Mouse (Mus musculus) embryo, embryonic 9.5 days (tissue): ENCODE data around the gene Tfrc.
A peak's percentile ranks its signal among the peaks of the same experiment; 100 is the strongest.
"Not testable (repeated sequence)": the region's sequence is repeated elsewhere in the genome, so short reads cannot be mapped to it uniquely, and the experiment has no call there.

ENCODE experiments used
- DNase-seq: peaks from one replicate; pipeline ENCODE4 v3.0.0-alpha.2; 2017; ENCODE audit errors: extremely low spot score

The Tfrc gene

DNA sequence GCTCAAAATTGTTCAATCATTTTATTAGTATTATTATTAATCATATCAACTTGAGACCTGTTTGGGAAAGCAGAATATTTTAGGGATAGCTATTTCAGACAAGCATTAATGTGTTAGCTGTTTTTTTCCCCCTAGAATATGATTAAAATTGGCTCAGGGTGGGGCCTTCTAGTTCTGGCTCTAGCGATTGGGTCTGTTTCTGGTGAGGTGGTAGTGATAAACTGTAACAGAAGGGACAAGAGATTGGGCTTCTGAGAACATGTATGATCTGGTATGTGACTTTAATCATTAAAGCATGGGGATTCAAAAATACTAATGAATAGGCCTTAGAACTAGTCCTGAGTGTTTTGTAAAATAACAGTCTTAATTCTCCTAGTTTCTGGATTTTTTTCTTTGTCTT lies 3.3 kb downstream of the Tfrc start:
- DNase-seq, result no peak

GRCm38 (mm10) chr16:32613269-32613834 lies 4.6 kb downstream of the Tfrc start:
- DNase-seq, result no peak

- DNase-seq, result no peak
These were observed 5.3 kb downstream of the Tfrc start for GRCm38 (mm10) chr16:32614047-32614446.

DNA sequence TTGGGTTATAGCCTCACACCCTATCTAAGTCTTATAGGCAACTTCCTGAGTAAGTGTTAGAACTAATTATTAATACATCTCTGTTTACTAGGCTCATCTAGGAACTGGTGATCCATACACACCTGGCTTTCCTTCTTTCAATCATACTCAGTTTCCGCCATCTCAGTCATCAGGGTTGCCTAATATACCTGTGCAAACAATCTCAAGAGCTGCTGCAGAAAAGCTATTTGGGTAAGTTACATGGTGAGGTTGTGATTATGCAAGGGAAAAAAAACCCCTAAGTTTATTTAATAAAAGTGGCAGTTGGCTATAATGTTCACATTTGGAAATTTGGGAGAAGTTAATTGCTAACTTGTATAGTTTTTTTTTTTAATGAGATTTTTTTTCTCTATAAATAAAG lies 10.2 kb downstream of the Tfrc start:
- no peak for DNase-seq

GRCm38 (mm10) chr16:32628140-32628539 lies 19.4 kb downstream of the Tfrc start:
- no peak for DNase-seq

- no peak for DNase-seq
These were observed 23.7 kb downstream of the Tfrc start for GRCm38 (mm10) chr16:32632328-32632824.

GRCm38 (mm10) chr16:32633486-32634012 lies 24.8 kb downstream of the Tfrc start:
- DNase-seq, result no peak

GRCm38 (mm10) chr16:32634183-32634582 lies 25.5 kb downstream of the Tfrc start:
- DNase-seq, result no peak

DNA sequence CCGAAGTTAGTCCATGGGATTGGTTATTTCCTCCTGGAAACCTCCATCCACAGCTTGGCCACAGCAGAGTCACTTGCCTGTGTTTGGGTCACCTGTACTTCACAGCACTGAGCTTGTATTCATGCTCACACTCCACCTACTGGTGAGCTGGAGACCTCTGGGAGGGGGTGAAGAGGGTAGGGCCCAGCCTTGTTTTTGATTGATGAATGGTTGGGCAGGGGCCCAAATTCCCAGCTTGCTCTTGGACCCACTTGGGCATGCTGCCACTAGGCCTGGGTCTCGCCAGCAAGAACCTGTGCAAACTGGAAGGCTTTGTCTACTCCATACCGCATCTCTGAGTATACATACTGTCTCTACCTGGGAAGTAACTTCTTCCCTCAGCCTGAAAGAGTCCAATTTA lies 26.6 kb downstream of the Tfrc start:
- DNase-seq, result no peak

DNA sequence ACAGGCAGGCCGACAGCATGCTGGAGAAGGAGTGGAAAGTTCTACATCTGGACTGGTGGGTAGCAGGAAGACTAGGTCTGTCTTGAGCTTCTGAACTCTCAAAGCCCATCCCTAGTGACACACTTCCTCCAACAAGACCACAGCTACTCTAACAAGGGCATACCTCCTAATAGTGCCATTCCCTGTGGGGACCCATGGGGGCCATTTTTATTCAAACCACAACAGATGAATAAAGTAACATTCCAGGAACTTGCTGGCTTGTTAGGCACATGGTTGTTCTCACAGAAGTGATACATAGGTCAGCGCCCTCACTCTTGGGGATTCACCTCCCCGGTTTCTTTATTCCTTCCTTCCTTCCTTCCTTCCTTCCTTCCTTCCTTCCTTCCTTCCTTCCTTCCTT lies 27.6 kb downstream of the Tfrc start:
- DNase-seq, result no peak

- no peak for DNase-seq
These were observed 28.3 kb downstream of the Tfrc start for GRCm38 (mm10) chr16:32636871-32637521.

DNA sequence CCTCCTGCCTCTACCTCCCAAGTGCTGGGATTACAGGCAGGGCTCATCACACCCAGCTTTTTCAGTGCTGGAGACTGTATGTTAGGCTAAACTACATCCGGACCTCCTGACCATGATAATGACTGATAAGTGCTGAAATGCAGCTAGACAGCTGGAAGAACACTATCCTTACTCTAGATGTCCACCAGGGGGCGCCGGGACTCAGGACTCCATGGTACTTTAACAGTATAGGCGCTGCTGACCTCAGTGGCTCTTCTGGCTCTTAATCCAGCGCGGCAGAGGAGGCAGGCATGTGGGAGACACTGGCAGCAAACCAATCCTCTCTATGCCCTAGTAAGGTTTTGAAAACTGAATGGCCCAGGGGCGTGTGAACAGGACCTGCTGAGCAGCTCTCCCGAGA lies 29.8 kb downstream of the Tfrc start:
- DNase-seq, result peak; percentile 80

GRCm38 (mm10) chr16:32640096-32640495 lies 31.4 kb downstream of the Tfrc start:
- no peak for DNase-seq

- DNase-seq, result not testable (repeated sequence)
These were observed 32.0 kb downstream of the Tfrc start for GRCm38 (mm10) chr16:32640683-32641082.

GRCm38 (mm10) chr16:32641440-32642219 lies 32.9 kb downstream of the Tfrc start:
- DNase-seq, result no peak

DNA sequence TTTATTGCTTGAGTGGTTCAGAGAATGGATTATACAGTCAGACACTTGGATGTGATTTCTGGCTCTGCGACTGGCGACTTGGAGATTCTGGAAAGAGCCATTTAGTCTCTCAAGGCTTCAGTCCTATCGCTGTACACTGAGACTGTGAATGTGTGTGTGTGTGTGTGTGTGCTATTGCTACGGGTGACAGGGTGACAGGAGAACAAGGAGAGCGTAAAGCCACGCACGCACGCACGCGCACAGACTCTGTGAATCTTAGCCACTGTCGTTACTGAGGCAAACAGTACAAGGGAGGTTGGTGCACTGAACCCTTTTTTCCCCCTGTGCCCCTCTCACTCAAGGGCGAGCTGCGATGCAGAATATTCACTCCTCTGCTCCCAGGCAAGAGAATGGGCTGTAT lies 33.6 kb downstream of the Tfrc start:
- no peak for DNase-seq

DNA sequence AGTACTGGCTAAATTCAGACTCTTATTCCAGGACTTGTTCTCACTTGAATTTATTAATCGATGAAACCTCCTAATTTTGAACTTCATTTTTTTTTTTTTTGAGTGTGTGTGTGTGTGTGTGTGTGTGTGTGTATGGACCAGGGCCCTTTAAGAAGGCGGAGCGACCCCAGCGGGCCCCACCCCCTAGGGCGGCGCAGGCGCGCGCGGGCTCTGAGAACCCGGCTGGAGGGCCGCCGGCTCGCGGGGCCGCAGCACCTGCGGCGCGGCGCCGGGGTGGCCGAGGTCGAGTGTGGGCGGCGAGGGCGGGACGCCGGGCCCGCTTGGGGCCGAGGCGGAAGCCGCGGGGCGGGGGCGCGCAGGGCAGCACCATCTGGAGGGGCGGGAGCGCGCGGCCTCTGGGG lies 34.9 kb downstream of the Tfrc start, which contains the start of gene Tnk2:
TSS of gene Tnk2 (plus strand) at position 214 of the 401 bp plus-strand sequence.
- DNase-seq, result peak; percentile 89

DNA sequence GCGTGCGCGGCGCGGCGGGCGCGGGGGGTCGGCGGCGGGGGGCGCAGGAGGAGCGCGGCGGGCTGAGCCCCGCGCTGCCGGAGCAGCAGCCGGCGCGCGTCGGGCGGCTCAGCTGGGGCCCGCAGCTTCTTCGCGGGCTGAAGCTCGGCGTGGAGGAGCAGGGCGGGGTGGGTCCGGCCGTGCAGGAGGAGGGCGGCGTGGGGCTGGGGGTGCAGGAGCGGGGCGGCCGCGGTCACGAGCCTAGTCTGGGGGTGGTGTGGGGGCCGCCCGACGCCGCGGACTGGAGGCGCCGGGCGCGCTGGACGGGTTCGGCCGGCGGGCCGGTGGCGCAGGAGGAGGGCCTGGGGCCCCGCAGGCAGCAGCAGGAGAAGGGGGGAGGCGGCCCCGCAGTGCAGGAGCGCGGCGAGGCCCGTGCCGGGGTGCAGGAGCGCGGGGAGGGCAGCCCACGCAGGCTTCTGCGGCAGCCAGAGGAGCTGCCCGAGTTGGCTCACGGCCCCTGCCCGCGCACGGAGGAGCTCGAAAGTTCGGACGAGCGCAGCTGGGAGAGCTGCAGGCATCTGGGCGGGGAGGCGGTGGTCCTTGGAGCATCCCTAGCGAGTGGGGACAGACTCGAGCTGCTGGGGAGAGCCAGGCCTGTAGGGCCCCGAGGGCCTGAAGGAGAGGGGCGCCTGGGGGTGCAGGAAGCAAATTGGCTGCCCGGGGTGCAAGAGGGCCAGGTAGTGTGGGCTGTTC lies 35.5 kb downstream of the Tfrc start:
- peak; percentile 62 for DNase-seq

- DNase-seq, result no peak
These were observed 36.1 kb downstream of the Tfrc start for GRCm38 (mm10) chr16:32644801-32645170.

DNA sequence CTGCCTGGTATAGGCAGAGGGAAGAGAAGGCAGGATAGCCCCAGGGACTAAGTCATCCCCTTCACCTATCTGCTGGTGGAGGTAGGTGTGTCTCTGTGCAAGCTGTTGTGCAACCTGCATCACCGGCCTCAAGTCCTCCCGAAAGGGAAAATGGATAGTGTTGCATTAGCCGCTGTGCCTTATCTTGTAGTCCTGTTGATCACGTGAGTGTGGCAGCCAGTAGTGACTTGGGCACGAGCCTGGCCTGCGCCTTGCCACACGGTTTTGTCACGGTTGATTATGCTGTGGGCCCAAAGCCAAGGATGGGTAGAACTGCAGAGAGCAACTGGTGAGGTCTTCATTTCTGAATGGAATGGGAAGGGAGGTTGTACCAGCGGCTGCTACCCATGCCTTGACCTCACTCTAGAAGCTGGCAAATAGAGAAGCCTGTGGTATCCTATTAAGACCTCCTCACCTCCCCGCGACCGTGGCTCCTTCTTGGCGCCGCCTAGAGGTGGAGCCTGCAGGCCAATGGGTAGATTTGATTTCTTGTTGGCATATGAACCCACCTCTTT lies 36.7 kb downstream of the Tfrc start:
- DNase-seq, result no peak

GRCm38 (mm10) chr16:32646014-32646413 lies 37.3 kb downstream of the Tfrc start:
- no peak for DNase-seq

GRCm38 (mm10) chr16:32647712-32648111 lies 39.0 kb downstream of the Tfrc start:
- no peak for DNase-seq
